Mouse (Mus musculus) lung, postnatal 0 days (tissue): Measurements from ENCODE around the gene Rplp0.

Experiments used
- CTCF ChIP-seq: IDR thresholded peaks from 2 replicates; pipeline ENCODE4 v1.5.1; 2016; ENCODE audit warnings: antibody characterized with exemption, mild to moderate bottlenecking
- EP300 ChIP-seq: IDR thresholded peaks from 2 replicates; pipeline ENCODE4 v1.6.1; 2016; ENCODE audit warnings: antibody characterized with exemption, mild to moderate bottlenecking, control low read depth

GRCm38 (mm10) chr5:115534856-115535255 lies 24.4 kb upstream of the Rplp0 start:
- TF ChIP-seq CTCF (no peak), EP300 (no peak)
